Mouse (Mus musculus) CD8-positive naive resting alpha-beta T cell, adult 2 months (primary cell): ENCODE measurements at regions not wholly inside any gene's neighbourhood (a gene's known extent, or its start where the extent isn't known, plus 50 kb on each side); places are given as distances from the start of the nearest gene placed in this dataset.
A peak's percentile ranks its signal among the peaks of the same experiment; 100 is the strongest.

ENCODE experiments used
- DNase-seq, 2 experiments: peaks; one replicate each; pipeline ENCODE4 v3.0.0; 2022; ENCODE audit warnings: low read depth in 2 of 2, low spot score in 2 of 2

GRCm38 (mm10) chr6:51206712-51207505 is 225.6 kb upstream of the Nfe2l3 start:
- DNase-seq = peak; percentile 43 to 58

- DNase-seq = no peak
Observed at GRCm38 (mm10) chr6:51207587-51208361, 224.7 kb upstream of the Nfe2l3 start.

- DNase-seq = peak; percentile 30 to 60
Observed at GRCm38 (mm10) chr6:51208660-51209396, 223.6 kb upstream of the Nfe2l3 start.

GRCm38 (mm10) chr6:51211418-51211817 is 221.1 kb upstream of the Nfe2l3 start:
- DNase-seq = no peak

- no peak for DNase-seq
Observed at GRCm38 (mm10) chr6:51212216-51212615, 220.3 kb upstream of the Nfe2l3 start.

- DNase-seq = no peak
Observed at GRCm38 (mm10) chr6:51215371-51215770, 217.1 kb upstream of the Nfe2l3 start.

GRCm38 (mm10) chr6:51216472-51216871 is 216.0 kb upstream of the Nfe2l3 start:
- DNase-seq = no peak

- DNase-seq = no peak
Observed at GRCm38 (mm10) chr6:51219691-51220090, 212.8 kb upstream of the Nfe2l3 start.

- DNase-seq = no peak
Observed at GRCm38 (mm10) chr6:51220778-51221177, 211.7 kb upstream of the Nfe2l3 start.

GRCm38 (mm10) chr6:51236077-51236740 is 196.3 kb upstream of the Nfe2l3 start:
- no peak for DNase-seq

GRCm38 (mm10) chr6:51240039-51240438 is 192.4 kb upstream of the Nfe2l3 start:
- no peak for DNase-seq

GRCm38 (mm10) chr6:51250233-51250632 is 182.2 kb upstream of the Nfe2l3 start:
- no peak for DNase-seq

- DNase-seq = no peak
Observed at GRCm38 (mm10) chr6:51251432-51251831, 181.0 kb upstream of the Nfe2l3 start.

- DNase-seq = no peak
Observed at GRCm38 (mm10) chr6:51252721-51253120, 179.7 kb upstream of the Nfe2l3 start.

GRCm38 (mm10) chr6:51256631-51257030 is 175.8 kb upstream of the Nfe2l3 start:
- DNase-seq = no peak

- no peak for DNase-seq
Observed at GRCm38 (mm10) chr6:51257524-51257923, 174.9 kb upstream of the Nfe2l3 start.

GRCm38 (mm10) chr6:51258304-51258703 is 174.2 kb upstream of the Nfe2l3 start:
- no peak for DNase-seq

- no peak for DNase-seq
Observed at GRCm38 (mm10) chr6:51263595-51263994, 168.9 kb upstream of the Nfe2l3 start.

- DNase-seq = no peak
Observed at GRCm38 (mm10) chr6:51265329-51265728, 167.1 kb upstream of the Nfe2l3 start.

- DNase-seq = no peak
Observed at GRCm38 (mm10) chr6:51266721-51267120, 165.7 kb upstream of the Nfe2l3 start.

GRCm38 (mm10) chr6:51267888-51268287 is 164.6 kb upstream of the Nfe2l3 start:
- DNase-seq = no peak
